Mouse (Mus musculus): ENCODE data around the gene Coro6. TPM values are rescaled to one million over a fixed set of nuclear protein-coding genes. Genes with fewer than 3 reads are reported as not detected.

The Coro6 gene
- polyA plus RNA-seq, 1 experiment from 2014 or later = 0.09 TPM

DNA sequence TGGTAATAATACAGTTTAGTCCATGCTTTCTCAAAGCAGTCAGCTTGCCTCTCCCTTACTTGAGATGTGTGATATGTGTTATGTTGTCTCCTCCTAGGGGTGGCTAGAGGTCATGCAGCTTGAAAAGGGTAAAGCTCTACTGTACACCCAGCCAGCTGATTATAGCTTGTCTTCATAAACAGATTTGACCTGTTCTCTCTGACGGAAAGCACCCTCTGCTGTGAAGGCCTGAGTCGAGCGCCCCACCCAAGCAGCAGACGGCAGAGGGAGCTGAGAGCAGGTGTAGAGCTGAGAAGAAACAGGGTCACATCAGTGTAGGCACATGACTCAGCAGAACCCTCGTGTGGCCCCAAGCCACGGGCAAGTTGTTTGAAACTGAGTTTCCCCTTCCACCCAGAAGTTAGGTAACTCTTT lies 15.6 kb upstream of the Coro6 start:
- Histone ChIP-seq H3K4me3 (replicated peaks; ENCODE audit: low read depth, low read length) (no peak overlapping the region), H3K9me3 (replicated peaks; ENCODE audit: low read length) (no peaks in the 10 kb centered on the region), H3K27me3 (ENCODE audit: insufficient read depth, low read length) (no peaks in the 10 kb centered on the region), H3K4me1 (replicated peaks; ENCODE audit: insufficient read depth, low read length) (no peaks in the 10 kb centered on the region), H3K36me3 (ENCODE audit: insufficient read depth, low read length) (peaks cover 7% of the 10 kb centered on the region; the same call in 1 of the 2 replicates), H3K27ac (no peak overlapping the region), H3K4me2 (ENCODE audit: low read length) (no peak overlapping the region), H3K9ac (ENCODE audit: low read depth, low read length) (no peak overlapping the region)
- ATAC-seq (replicated peaks; ENCODE audit: low FRiP score, low read depth) = peak; percentile 52; the same call in 1 of the 2 replicates
- DNase-seq (ENCODE audit: low spot score) = peak; percentile 88
- WGBS = 51% methylated on average over 6 of the region's 6 CpGs
- TF ChIP-seq CTCF (IDR thresholded peaks at IDR 0.05; ENCODE audit: low read depth) = peak; percentile 91

DNA sequence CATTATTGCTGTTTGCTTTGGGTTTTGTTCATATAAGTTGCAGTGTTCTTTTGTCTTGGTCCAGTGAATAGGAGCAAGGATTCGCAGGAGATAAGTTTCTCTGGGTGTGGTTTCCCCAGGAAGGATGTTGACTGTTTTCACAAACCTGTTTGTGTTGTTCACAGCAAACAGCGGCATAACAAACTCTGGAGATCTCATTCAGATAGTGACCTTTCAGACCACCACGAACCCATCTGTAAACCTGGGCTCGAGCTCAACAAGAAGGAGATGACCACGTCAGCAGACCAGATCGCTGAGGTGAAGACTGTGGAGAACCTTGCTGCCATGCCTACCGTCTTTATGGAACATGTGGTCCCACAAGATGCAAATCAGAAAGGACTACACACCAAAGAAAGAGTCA lies 13.0 kb upstream of the Coro6 start:
- no peak overlapping the region for H3K9ac ChIP-seq (ENCODE audit: low read depth, low read length)
- no peaks in the 10 kb centered on the region for H3K4me1 ChIP-seq (replicated peaks; ENCODE audit: insufficient read depth, low read length)
- no peak for TF ChIP-seq CTCF (IDR thresholded peaks at IDR 0.05; ENCODE audit: low read depth)
- H3K36me3 ChIP-seq (ENCODE audit: insufficient read depth, low read length) = peaks cover 9% of the 10 kb centered on the region
- H3K27ac ChIP-seq = no peak overlapping the region
- WGBS = 86% methylated on average over 7 of the region's 7 CpGs
- H3K27me3 ChIP-seq (ENCODE audit: insufficient read depth, low read length) = no peaks in the 10 kb centered on the region
- ATAC-seq (replicated peaks; ENCODE audit: low FRiP score, low read depth) (no peak), DNase-seq (ENCODE audit: low spot score) (no peak)
- H3K9me3 ChIP-seq (replicated peaks; ENCODE audit: low read length) = no peaks in the 10 kb centered on the region
- H3K4me3 ChIP-seq (replicated peaks; ENCODE audit: low read depth, low read length) = no peak overlapping the region
- no peak overlapping the region for H3K4me2 ChIP-seq (ENCODE audit: low read length)

DNA sequence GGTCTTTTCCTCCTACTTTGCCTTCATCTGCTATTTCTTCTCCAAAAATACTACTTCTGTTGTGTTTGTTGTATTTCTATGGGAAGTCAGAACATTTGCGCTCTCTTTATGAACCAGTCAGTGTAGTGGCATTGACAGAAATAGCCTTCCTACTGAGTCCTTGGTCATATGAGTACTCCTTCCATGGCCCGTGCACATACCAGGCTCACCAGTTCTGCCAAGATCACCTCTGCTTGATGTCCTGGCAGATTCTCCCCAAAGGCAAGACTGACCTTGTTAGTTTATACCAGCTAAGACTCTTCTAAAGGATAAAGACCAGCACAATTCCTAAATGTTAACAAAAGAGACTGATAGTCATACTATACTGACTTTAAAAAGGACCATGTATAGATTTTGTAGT lies 10.5 kb upstream of the Coro6 start:
- ATAC-seq (replicated peaks; ENCODE audit: low FRiP score, low read depth) = no peak
- H3K4me1 ChIP-seq (replicated peaks; ENCODE audit: insufficient read depth, low read length) = no peaks in the 10 kb centered on the region
- H3K4me2 ChIP-seq (ENCODE audit: low read length) = no peak overlapping the region
- WGBS = 96% methylated on average over 2 of the region's 2 CpGs
- peaks cover 19% of the 10 kb centered on the region for H3K36me3 ChIP-seq (ENCODE audit: insufficient read depth, low read length)
- H3K27ac ChIP-seq = no peak overlapping the region
- H3K4me3 ChIP-seq (replicated peaks; ENCODE audit: low read depth, low read length) = no peak overlapping the region
- H3K9ac ChIP-seq (ENCODE audit: low read depth, low read length) = no peak overlapping the region
- no peak for TF ChIP-seq CTCF (IDR thresholded peaks at IDR 0.05; ENCODE audit: low read depth)
- no peaks in the 10 kb centered on the region for H3K27me3 ChIP-seq (ENCODE audit: insufficient read depth, low read length)
- DNase-seq (ENCODE audit: low spot score) = no peak
- no peaks in the 10 kb centered on the region for H3K9me3 ChIP-seq (replicated peaks; ENCODE audit: low read length)

DNA sequence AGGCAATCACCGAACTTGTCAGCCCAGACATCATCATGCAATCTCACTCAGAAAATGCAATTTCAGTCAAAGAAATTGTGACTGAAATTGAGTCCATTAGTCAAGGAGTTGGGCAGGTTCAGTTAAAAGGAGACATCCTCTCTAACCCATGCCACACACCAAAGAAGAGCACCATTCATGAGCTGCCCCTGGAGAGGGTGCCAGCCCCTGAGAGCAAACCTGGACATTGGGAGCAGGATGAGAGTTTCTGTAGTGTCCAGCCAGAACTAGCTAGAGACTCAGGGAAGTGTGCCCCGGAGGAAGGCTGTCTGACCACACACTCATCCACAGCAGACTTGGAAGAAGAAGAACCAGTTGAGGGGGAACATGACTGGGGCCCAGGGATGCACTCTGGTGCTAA lies 8.8 kb upstream of the Coro6 start:
- Histone ChIP-seq H3K27me3 (ENCODE audit: insufficient read depth, low read length) (no peaks in the 10 kb centered on the region), H3K4me1 (replicated peaks; ENCODE audit: insufficient read depth, low read length) (no peaks in the 10 kb centered on the region), H3K4me3 (replicated peaks; ENCODE audit: low read depth, low read length) (no peak overlapping the region), H3K36me3 (ENCODE audit: insufficient read depth, low read length) (peaks cover 19% of the 10 kb centered on the region), H3K4me2 (ENCODE audit: low read length) (no peak overlapping the region), H3K27ac (no peak overlapping the region), H3K9me3 (replicated peaks; ENCODE audit: low read length) (no peaks in the 10 kb centered on the region), H3K9ac (ENCODE audit: low read depth, low read length) (no peak overlapping the region)
- 92% methylated on average over 2 of the region's 2 CpGs for WGBS
- ATAC-seq (replicated peaks; ENCODE audit: low FRiP score, low read depth) (no peak), DNase-seq (ENCODE audit: low spot score) (no peak)
- no peak for TF ChIP-seq CTCF (IDR thresholded peaks at IDR 0.05; ENCODE audit: low read depth)

DNA sequence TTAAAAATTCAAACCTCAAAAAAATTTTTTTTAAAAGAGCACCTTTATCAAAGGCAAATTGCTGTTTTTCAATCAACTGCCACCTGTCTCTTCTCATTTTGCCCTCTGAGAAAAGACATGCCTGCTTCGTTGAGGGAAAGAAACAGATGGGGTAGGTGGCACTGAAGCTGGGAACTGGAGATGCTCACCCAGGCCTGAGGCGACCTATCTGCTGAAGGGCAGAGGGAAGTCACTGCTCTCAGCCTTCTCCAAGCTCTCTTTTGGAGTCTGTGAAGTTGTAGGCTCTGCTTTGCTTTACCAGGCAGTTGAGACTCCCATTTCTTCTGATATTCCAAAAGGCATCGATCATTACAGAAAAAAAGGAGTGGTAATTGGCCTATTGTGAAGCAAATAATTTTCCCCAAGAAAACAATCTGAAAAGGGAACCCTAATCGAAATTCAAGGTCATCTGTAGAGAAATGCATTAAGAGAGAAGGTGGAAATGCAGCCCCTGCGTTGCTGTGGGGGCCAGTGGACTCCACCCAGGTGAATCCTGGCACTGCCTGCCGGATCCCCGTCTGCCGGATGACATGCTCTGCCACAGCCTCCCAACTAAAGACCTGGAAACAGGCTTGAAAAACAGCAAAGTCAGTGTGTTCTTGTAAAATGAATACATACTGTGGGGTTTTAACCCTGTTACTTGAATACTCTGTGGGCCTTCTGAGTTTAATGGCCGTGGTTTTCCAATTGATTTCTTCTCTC lies 6.3 kb upstream of the Coro6 start:
- Histone ChIP-seq H3K9ac (ENCODE audit: low read depth, low read length) (no peak overlapping the region), H3K36me3 (ENCODE audit: insufficient read depth, low read length) (peaks cover 12% of the 10 kb centered on the region), H3K27me3 (ENCODE audit: insufficient read depth, low read length) (no peaks in the 10 kb centered on the region), H3K9me3 (replicated peaks; ENCODE audit: low read length) (no peaks in the 10 kb centered on the region), H3K4me1 (replicated peaks; ENCODE audit: insufficient read depth, low read length) (no peaks in the 10 kb centered on the region), H3K4me3 (replicated peaks; ENCODE audit: low read depth, low read length) (no peak overlapping the region), H3K27ac (no peak overlapping the region), H3K4me2 (ENCODE audit: low read length) (no peak overlapping the region)
- DNase-seq (ENCODE audit: low spot score) (no peak), ATAC-seq (replicated peaks; ENCODE audit: low FRiP score, low read depth) (no peak)
- WGBS = 87% methylated on average over 9 of the region's 9 CpGs
- TF ChIP-seq CTCF (IDR thresholded peaks at IDR 0.05; ENCODE audit: low read depth) = no peak

DNA sequence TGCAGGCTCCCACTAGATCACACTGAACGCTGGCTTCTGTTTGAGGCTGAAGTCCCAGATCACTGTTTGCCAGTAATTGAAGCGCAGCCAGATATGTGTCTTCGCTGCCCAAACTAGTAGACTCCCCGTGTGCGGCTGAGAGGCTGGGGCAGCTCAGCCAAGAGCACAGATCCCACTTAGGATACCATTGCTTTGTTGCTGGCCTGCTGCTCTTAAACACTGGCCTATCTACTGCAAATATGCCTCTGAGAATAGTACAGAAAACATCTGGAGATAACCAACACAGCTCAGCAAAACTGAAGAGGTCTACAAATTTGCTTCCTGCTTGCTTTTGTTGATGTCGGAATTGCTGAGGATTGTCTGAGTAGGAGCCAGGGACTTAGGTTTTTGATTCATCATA lies 5.3 kb upstream of the Coro6 start:
- H3K27ac ChIP-seq = peak overlapping the region; percentile 3; the same call in 1 of the 2 replicates
- 68% methylated on average over 6 of the region's 6 CpGs for WGBS
- H3K4me2 ChIP-seq (ENCODE audit: low read length) = no peak overlapping the region
- H3K4me3 ChIP-seq (replicated peaks; ENCODE audit: low read depth, low read length) = no peak overlapping the region
- ATAC-seq (replicated peaks; ENCODE audit: low FRiP score, low read depth) = no peak
- no peak for TF ChIP-seq CTCF (IDR thresholded peaks at IDR 0.05; ENCODE audit: low read depth)
- DNase-seq (ENCODE audit: low spot score) = no peak
- H3K36me3 ChIP-seq (ENCODE audit: insufficient read depth, low read length) = peaks cover 12% of the 10 kb centered on the region
- H3K4me1 ChIP-seq (replicated peaks; ENCODE audit: insufficient read depth, low read length) = peaks cover 2% of the 10 kb centered on the region; the same call in 1 of the 2 replicates
- H3K9me3 ChIP-seq (replicated peaks; ENCODE audit: low read length) = no peaks in the 10 kb centered on the region
- H3K9ac ChIP-seq (ENCODE audit: low read depth, low read length) = no peak overlapping the region
- no peaks in the 10 kb centered on the region for H3K27me3 ChIP-seq (ENCODE audit: insufficient read depth, low read length)
